Mouse (Mus musculus) bone marrow, adult 2 months (tissue): ENCODE data around the gene Mepe.

ENCODE experiments used
- CTCF ChIP-seq: fragments of 200-500 bp; IDR thresholded peaks from 2 replicates; pipeline ENCODE4 v1.5.1; 2011; ENCODE audit warnings: low read length, control low read depth; ENCODE audit not compliant: control insufficient read depth, insufficient read depth
- POLR2A ChIP-seq: fragments of 200-500 bp; IDR thresholded peaks from 2 replicates; pipeline ENCODE4 v1.6.1; 2011; ENCODE audit warnings: low read depth, mild to moderate bottlenecking, control low read depth, low read length, borderline replicate concordance; ENCODE audit not compliant: control insufficient read depth

- no peak for TF ChIP-seq POLR2A
- no peak for TF ChIP-seq CTCF
Observed at GRCm38 (mm10) chr5:104375132-104375531, 50.0 kb downstream of the Mepe start.
